Mouse (Mus musculus): Measurements from ENCODE around the gene Armcx5. TPM values are rescaled to one million over a fixed set of nuclear protein-coding genes. Genes with fewer than 3 reads are reported as not detected.
"Not testable (repeated sequence)": the region's sequence is repeated elsewhere in the genome, so short reads cannot be mapped to it uniquely, and the experiment has no call there.

The Armcx5 gene
- polyA plus RNA-seq, 1 experiment from 2014 or later: 9.9 TPM

DNA sequence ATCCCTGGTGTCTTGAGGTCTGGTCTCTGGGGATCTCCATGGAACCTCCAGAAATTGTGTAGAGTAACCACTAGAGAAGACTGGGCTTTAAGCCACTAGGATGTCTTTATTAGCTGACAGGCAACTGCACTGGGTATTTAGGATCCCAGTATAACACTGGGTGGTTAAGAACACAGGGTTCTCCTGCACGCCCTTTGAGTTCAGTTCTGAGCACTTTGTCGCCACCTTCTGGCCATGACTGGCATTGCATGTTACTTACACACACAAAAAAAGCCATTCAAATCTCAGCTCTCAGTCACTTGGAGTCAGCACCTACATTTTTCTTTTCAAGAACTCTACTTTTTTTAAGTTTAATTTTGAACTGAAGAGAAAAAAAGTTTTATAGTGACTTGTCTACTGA, 10.3 kb downstream of the Armcx5 start:
- Histone ChIP-seq H3K27ac (ENCODE audit: low read length) (no peak overlapping the region), H3K27me3 (ENCODE audit: insufficient read depth, low read length) (no peaks in the 10 kb centered on the region), H3K9me3 (ENCODE audit: low read length) (no peaks in the 10 kb centered on the region), H3K4me3 (ENCODE audit: low read length) (no peak overlapping the region), H3K36me3 (ENCODE audit: insufficient read depth, low read length) (no peaks in the 10 kb centered on the region), H3K4me1 (ENCODE audit: insufficient read depth, low read length) (no peaks in the 10 kb centered on the region), H3K9ac (replicated peaks; ENCODE audit: low read length) (no peak overlapping the region), H3K4me2 (replicated peaks; ENCODE audit: low read depth, low read length) (no peak overlapping the region)
- WGBS: 5% methylated on average over 2 of the region's 2 CpGs
- peak; percentile 57 for ATAC-seq (ENCODE audit: low FRiP score, low TSS enrichment)

GRCm38 (mm10) chrX:135761707-135762106, 19.2 kb downstream of the Armcx5 start:
- H3K27ac ChIP-seq (ENCODE audit: low read length): no peak overlapping the region
- H3K9me3 ChIP-seq (ENCODE audit: low read length): no peaks in the 10 kb centered on the region

GRCm38 (mm10) chrX:135768043-135768548, 25.6 kb downstream of the Armcx5 start:
- no peak overlapping the region for H3K27ac ChIP-seq (ENCODE audit: low read length)
- whole genome bisulfite sequencing: 55% methylated on average over 2 of the region's 3 CpGs
- no peak for ATAC-seq (ENCODE audit: low FRiP score, low TSS enrichment)
- no peaks in the 10 kb centered on the region for H3K36me3 ChIP-seq (ENCODE audit: insufficient read depth, low read length)
- H3K4me2 ChIP-seq (replicated peaks; ENCODE audit: low read depth, low read length): no peak overlapping the region
- H3K4me3 ChIP-seq (ENCODE audit: low read length): no peak overlapping the region
- no peak overlapping the region for H3K9ac ChIP-seq (replicated peaks; ENCODE audit: low read length)
- no peaks in the 10 kb centered on the region for H3K9me3 ChIP-seq (ENCODE audit: low read length)
- no peaks in the 10 kb centered on the region; the same call in 1 of the 2 replicates for H3K27me3 ChIP-seq (ENCODE audit: insufficient read depth, low read length)
- H3K4me1 ChIP-seq (ENCODE audit: insufficient read depth, low read length): no peaks in the 10 kb centered on the region

More at GRCm38 (mm10) chrX:135761707-135762106, 19.2 kb downstream of the Armcx5 start:
- ATAC-seq (ENCODE audit: low FRiP score, low TSS enrichment): no peak
- Histone ChIP-seq H3K4me1 (ENCODE audit: insufficient read depth, low read length) (no peaks in the 10 kb centered on the region), H3K36me3 (ENCODE audit: insufficient read depth, low read length) (peaks cover 7% of the 10 kb centered on the region; the same call in 1 of the 2 replicates), H3K27me3 (ENCODE audit: insufficient read depth, low read length) (no peaks in the 10 kb centered on the region; the same call in 1 of the 2 replicates), H3K9ac (replicated peaks; ENCODE audit: low read length) (no peak overlapping the region), H3K4me3 (ENCODE audit: low read length) (no peak overlapping the region), H3K4me2 (replicated peaks; ENCODE audit: low read depth, low read length) (no peak overlapping the region)

DNA sequence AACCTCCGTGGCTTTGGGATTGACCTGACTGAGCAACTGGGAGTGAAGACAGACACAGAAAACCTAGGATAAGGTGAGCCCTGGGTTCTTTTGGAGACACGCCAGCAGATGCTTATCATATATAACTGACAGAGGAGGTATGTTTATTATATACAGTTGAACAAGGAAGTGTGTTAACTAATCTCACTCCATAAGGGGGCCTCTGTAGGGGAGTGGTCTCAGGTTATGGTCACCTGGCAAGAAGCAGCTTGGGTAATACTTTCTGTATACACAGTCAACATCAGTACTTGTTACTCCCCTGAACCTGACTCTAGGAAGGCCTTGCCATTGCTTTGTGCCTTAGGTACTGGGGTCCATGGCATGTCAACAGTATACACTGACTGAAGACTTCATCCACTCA, 26.0 kb downstream of the Armcx5 start:
- no peak overlapping the region for H3K9ac ChIP-seq (replicated peaks; ENCODE audit: low read length)
- no peaks in the 10 kb centered on the region; the same call in 1 of the 2 replicates for H3K27me3 ChIP-seq (ENCODE audit: insufficient read depth, low read length)
- ATAC-seq (ENCODE audit: low FRiP score, low TSS enrichment): no peak
- no peaks in the 10 kb centered on the region for H3K9me3 ChIP-seq (ENCODE audit: low read length)
- no peaks in the 10 kb centered on the region for H3K4me1 ChIP-seq (ENCODE audit: insufficient read depth, low read length)
- 82% methylated on average over 2 of the region's 2 CpGs for WGBS
- no peaks in the 10 kb centered on the region for H3K36me3 ChIP-seq (ENCODE audit: insufficient read depth, low read length)
- H3K4me2 ChIP-seq (replicated peaks; ENCODE audit: low read depth, low read length): no peak overlapping the region
- H3K4me3 ChIP-seq (ENCODE audit: low read length): no peak overlapping the region
- H3K27ac ChIP-seq (ENCODE audit: low read length): no peak overlapping the region

GRCm38 (mm10) chrX:135791536-135791935, 49.0 kb downstream of the Armcx5 start:
- no peaks in the 10 kb centered on the region for H3K36me3 ChIP-seq (ENCODE audit: insufficient read depth, low read length)
- H3K9me3 ChIP-seq (ENCODE audit: low read length): no peaks in the 10 kb centered on the region
- no peak for ATAC-seq (ENCODE audit: low FRiP score, low TSS enrichment)
- no peak overlapping the region for H3K27ac ChIP-seq (ENCODE audit: low read length)
- no peaks in the 10 kb centered on the region for H3K4me1 ChIP-seq (ENCODE audit: insufficient read depth, low read length)
- H3K9ac ChIP-seq (replicated peaks; ENCODE audit: low read length): no peak overlapping the region
- peaks cover 2% of the 10 kb centered on the region; the same call in 1 of the 2 replicates for H3K27me3 ChIP-seq (ENCODE audit: insufficient read depth, low read length)
- H3K4me2 ChIP-seq (replicated peaks; ENCODE audit: low read depth, low read length): no peak overlapping the region
- no peak overlapping the region for H3K4me3 ChIP-seq (ENCODE audit: low read length)

- H3K4me2 ChIP-seq (replicated peaks; ENCODE audit: low read depth, low read length): no peak overlapping the region
- no peak overlapping the region for H3K27ac ChIP-seq (ENCODE audit: low read length)
- no peak for ATAC-seq (ENCODE audit: low FRiP score, low TSS enrichment)
- no peak overlapping the region for H3K9ac ChIP-seq (replicated peaks; ENCODE audit: low read length)
- no peaks in the 10 kb centered on the region for H3K36me3 ChIP-seq (ENCODE audit: insufficient read depth, low read length)
- no peaks in the 10 kb centered on the region for H3K9me3 ChIP-seq (ENCODE audit: low read length)
- peaks cover 2% of the 10 kb centered on the region; the same call in 1 of the 2 replicates for H3K27me3 ChIP-seq (ENCODE audit: insufficient read depth, low read length)
- WGBS: 73% methylated on average over 6 of the region's 6 CpGs
- H3K4me3 ChIP-seq (ENCODE audit: low read length): no peak overlapping the region
- no peaks in the 10 kb centered on the region for H3K4me1 ChIP-seq (ENCODE audit: insufficient read depth, low read length)
Measured at GRCm38 (mm10) chrX:135792326-135792725, 49.8 kb downstream of the Armcx5 start.

GRCm38 (mm10) chrX:135795591-135796304, 53.2 kb downstream of the Armcx5 start:
- ATAC-seq (ENCODE audit: low FRiP score, low TSS enrichment): peak; percentile 91
- 35% methylated on average over 25 of the region's 27 CpGs for WGBS
- Histone ChIP-seq H3K4me2 (replicated peaks; ENCODE audit: low read depth, low read length) (peak overlapping the region; percentile 53), H3K9ac (replicated peaks; ENCODE audit: low read length) (peak overlapping the region; percentile 62), H3K4me3 (ENCODE audit: low read length) (peak overlapping the region; percentile 58)
- not testable (repeated sequence) for H3K9me3 ChIP-seq (ENCODE audit: low read length); H3K4me1 ChIP-seq (ENCODE audit: insufficient read depth, low read length); H3K36me3 ChIP-seq (ENCODE audit: insufficient read depth, low read length); H3K27me3 ChIP-seq (ENCODE audit: insufficient read depth, low read length); H3K27ac ChIP-seq (ENCODE audit: low read length)

- H3K36me3 ChIP-seq (ENCODE audit: insufficient read depth, low read length); H3K9me3 ChIP-seq (ENCODE audit: low read length); H3K27ac ChIP-seq (ENCODE audit: low read length); H3K27me3 ChIP-seq (ENCODE audit: insufficient read depth, low read length); H3K4me1 ChIP-seq (ENCODE audit: insufficient read depth, low read length): not testable (repeated sequence)
- H3K4me3 ChIP-seq (ENCODE audit: low read length): peak overlapping the region; percentile 58
- peak overlapping the region; percentile 53 for H3K4me2 ChIP-seq (replicated peaks; ENCODE audit: low read depth, low read length)
- 32% methylated on average over 18 of the region's 26 CpGs for WGBS
- peak; percentile 77 for ATAC-seq (ENCODE audit: low FRiP score, low TSS enrichment)
- H3K9ac ChIP-seq (replicated peaks; ENCODE audit: low read length): peak overlapping the region; percentile 62
Measured at GRCm38 (mm10) chrX:135796305-135797211, 54.0 kb downstream of the Armcx5 start.

All from kidney, embryonic 16.5 days (tissue).